Mouse (Mus musculus) urinary bladder, postnatal 25 days (tissue): ENCODE measurements around the gene H13.

Experiments
- DNase-seq: peaks from one replicate; pipeline ENCODE4 v3.0.0; 2022; ENCODE audit warnings: low spot score

The H13 gene

GRCm38 (mm10) chr2:152703596-152704255 lies 34.5 kb downstream of the H13 start:
- DNase-seq, result no peak

GRCm38 (mm10) chr2:152704256-152704605 lies 35.0 kb downstream of the H13 start:
- DNase-seq, result no peak

GRCm38 (mm10) chr2:152704811-152705370 lies 35.6 kb downstream of the H13 start:
- DNase-seq, result no peak

- no peak for DNase-seq
Observed at GRCm38 (mm10) chr2:152705993-152706571, 36.8 kb downstream of the H13 start.

- no peak for DNase-seq
Observed at GRCm38 (mm10) chr2:152707186-152707585, 37.9 kb downstream of the H13 start.

GRCm38 (mm10) chr2:152707627-152708026 lies 38.4 kb downstream of the H13 start:
- peak; percentile 87 for DNase-seq

GRCm38 (mm10) chr2:152709066-152709465 lies 39.8 kb downstream of the H13 start:
- DNase-seq, result no peak

- no peak for DNase-seq
Observed at GRCm38 (mm10) chr2:152716241-152716772, 47.0 kb downstream of the H13 start.

GRCm38 (mm10) chr2:152717652-152718051 lies 48.4 kb downstream of the H13 start:
- no peak for DNase-seq

GRCm38 (mm10) chr2:152718076-152718475 lies 48.8 kb downstream of the H13 start:
- DNase-seq, result no peak

- no peak for DNase-seq
Observed at GRCm38 (mm10) chr2:152723651-152724331, 54.5 kb downstream of the H13 start.

GRCm38 (mm10) chr2:152724332-152724723 lies 55.1 kb downstream of the H13 start:
- DNase-seq, result no peak

- DNase-seq, result no peak
Observed at GRCm38 (mm10) chr2:152725178-152725750, 56.0 kb downstream of the H13 start.

GRCm38 (mm10) chr2:152726213-152726612 lies 57.0 kb downstream of the H13 start:
- no peak for DNase-seq

- DNase-seq, result no peak
Observed at GRCm38 (mm10) chr2:152726751-152727335, 57.6 kb downstream of the H13 start.

GRCm38 (mm10) chr2:152727795-152728510 lies 58.7 kb downstream of the H13 start:
- no peak for DNase-seq

GRCm38 (mm10) chr2:152728594-152728993 lies 59.3 kb downstream of the H13 start:
- no peak for DNase-seq

GRCm38 (mm10) chr2:152729013-152729635 lies 59.9 kb downstream of the H13 start:
- DNase-seq, result no peak

GRCm38 (mm10) chr2:152729636-152730020 lies 60.4 kb downstream of the H13 start:
- DNase-seq, result no peak

GRCm38 (mm10) chr2:152733201-152733600 lies 63.9 kb downstream of the H13 start:
- no peak for DNase-seq

GRCm38 (mm10) chr2:152734501-152734900 lies 65.2 kb downstream of the H13 start:
- no peak for DNase-seq
